Mouse (Mus musculus) CH12F3 (cell line): ENCODE results near the gene Gm30191.
"Not testable (repeated sequence)": the region's sequence is repeated elsewhere in the genome, so short reads cannot be mapped to it uniquely, and the experiment has no call there.

Source experiments
- in situ Hi-C: fragments of 300-500 bp; cut with MboI; formaldehyde crosslinking; loops from 2 replicates; pipeline ENCODE4 v1.14.3; 2020; ENCODE audit warnings: low sequenced_read_pairs

Gene Gm30191

DNA sequence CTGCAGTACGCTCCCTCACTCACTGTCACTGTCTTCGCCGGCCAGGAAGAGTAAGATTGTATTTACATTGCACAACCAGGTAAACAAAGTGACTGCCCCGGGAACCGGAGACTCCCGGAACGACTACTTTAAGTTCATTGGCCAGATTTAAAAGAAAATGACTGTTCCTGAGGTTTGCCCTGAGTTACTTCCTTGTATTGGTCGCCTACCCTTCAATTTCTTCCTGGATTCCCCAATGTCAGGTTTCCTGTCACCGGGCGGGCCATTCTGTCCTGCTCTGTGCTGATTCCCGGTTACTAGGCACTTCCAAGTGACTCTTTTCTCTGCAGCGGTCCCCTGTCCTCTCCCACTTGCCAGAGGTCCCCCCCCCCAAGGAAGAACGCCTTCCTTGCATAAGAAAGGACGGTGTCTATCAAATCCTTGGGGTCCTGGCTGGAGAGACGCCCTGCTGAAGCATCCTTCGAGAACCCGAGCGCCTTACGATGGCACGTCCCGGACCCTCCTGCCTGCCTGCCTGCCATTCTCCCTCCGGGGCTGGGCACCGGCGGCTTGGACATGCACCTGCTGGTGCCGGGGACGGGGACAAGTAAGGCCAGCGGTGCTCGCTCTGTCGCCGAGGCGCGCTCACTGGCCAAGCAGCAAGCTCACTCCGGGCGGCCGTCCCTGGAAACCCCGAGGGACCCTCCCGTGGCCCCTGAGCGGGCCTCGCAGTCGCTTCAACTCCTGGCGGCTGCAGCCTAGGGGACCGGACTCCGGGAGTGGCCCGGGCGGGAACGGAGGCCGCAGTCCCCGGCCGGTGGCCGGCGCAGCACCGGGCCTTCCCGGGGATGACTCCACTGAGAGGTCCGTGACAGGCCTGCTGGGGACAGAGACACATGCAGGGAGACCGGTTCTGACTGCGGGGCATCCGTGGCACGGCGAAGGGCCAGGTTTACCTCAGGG, 39.8 kb downstream of the Gm30191 start:
- in situ Hi-C loops, result no loop called here

DNA sequence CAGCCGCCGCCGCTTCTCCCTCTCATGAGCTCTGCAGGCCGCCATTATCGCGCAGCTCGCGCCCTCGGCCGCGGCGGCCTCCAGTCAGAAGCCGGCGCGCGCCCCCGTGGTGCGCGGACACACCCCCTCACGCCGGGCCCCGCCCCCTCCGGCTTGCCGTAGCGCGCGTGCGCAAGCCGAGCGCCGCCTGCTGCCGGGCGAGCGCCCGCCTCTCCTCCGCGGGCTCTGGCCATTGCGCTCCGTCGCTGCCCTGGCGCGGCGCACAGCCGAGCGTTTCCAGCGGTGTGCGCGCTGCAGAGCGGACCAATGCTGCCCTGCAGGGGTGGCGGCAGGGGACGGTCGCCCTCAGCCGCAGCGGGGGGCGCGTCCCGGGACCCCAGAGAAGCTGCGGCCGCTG, 40.4 kb downstream of the Gm30191 start:
- in situ Hi-C loops, result no loop called here

DNA sequence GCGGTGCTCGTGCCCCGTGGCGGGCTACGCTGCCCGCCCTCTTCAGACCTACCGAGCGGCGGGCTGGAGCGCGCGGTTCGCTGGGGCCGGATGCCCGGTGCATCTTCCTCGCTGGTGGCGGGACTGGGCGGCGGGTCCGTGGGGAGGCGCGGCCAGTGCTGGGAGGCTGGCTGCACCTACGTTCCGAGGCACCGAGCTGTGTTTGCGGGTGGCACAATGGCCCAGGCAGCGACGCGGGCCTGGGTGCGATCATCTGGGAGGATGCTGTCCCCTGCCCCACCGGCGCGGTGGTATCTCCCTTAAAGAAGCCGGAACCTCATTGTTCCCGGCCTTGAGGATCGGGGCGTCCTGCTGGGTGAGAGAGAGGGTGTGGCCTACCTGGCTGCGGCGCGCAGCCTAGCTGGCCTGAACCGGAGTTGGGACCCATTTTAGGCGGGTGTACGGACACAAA, 40.9 kb downstream of the Gm30191 start, which contains the start of gene Pdik1l:
Gene Pdik1l, minus strand, starts transcription at position 321 of the 451 bp plus-strand sequence.
- in situ Hi-C loops, result no loop called here

DNA sequence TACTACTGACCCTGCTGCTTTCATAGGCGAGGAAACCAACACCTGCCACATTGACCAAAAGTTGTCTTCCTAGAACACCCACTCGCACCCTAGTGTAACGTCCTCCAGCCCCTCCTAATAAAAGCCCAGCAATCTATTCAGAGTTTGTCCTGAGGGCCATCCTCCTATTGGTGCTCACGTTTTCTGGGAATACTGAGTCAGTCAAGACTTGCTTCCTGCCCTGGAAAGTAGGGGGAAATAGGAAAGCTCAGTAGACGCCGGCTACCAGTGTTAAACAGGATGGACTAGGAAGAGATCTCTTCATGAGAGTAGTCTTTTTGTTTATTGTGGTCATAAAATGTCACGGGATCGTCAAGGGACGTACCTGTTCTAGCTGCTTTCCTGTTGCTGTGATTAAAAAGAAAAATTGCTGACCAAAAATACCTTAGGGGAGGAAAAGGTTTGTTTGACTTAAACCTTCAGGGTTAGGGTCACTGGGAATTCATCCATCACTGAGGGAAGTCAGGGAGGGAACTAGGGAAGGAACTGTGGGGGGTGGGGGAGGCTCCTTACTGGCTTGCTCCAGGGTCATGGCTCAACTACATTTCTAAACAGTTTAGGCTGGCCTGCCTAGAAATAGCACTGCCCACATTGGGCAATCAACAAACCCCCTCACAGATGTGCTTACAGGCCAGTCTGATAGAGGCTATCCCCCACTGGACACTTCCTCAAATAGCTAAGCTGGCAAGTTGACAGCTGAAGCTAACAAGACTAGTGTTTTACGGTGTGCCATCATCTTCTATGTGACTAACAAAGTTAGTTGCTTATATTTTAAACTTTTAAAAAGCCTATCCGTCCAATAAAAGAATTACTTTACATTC, 41.9 kb downstream of the Gm30191 start:
- in situ Hi-C loops, result no loop called here

DNA sequence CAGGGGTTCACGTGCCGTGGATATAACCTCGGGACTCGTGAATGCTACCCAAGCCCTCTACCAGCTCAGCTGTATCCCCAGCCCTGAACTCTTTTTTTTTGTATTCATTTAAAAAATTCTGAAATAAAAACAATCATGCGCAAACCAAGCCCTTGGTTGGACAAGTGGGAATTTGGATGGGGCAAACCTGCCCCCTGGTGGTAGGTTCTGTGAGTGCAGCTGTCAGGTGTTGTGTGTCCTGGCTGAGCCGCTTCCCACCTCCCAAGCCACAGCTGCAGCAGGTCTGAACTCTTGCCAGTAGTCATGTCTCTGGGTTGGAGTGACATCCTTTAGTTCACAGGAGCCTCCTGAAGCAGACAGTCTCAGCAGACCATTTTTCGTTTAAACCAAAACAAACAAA, 45.3 kb downstream of the Gm30191 start:
- in situ Hi-C loops, result no loop called here

DNA sequence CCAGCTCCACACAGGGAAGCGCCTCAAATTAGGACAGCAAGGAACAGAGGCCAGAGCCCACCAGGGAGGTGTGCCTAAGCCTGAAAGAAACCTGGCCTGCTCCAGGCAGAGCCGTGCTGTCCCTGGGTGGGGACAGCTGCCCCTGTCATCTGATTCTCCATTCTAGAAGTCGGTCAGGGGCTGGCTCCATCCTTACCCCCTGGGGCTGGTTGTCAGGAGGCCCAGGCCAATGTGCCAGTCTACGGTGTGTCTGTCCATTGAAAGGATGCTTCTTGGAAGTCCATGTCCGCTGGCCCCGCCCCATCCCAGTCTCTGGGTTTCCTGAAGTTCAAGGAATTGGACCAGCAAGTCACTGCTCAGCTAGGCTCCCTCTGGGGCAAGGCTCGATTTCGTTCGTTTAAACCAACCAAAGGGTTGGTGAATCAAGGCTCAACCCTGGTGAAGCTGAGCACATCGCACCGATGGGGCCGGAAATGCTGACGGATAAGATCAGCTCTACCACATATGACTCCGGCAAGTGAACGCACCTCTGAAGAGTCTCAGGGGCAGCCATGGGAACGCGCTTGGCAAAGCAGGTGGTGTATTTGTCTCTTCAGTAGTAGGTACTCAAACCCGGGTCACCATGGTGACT, 46.4 kb downstream of the Gm30191 start:
- in situ Hi-C loops, result no loop called here

DNA sequence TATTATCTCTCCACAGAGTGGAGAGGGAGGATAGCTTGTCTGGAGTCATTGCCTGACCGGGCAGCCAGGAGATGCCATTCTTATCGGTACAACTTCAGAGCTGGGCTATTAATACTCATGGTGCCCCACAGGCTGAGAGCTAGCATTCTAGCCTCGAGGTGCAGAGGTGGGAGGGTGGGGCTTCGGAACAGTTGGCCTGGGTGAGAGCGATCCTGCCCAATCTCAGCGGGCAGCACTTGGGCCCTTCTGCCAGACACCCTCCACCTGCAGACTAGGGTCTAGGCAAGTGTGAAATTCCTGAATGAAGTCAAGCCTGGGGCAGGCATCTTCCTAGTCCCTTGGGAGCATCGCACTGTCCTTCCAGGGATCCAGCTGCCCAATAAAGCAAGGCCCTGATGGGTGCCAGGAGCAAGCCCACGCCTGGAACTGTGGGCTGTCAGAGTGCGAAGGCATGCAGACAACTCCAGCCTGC, 47.0 kb downstream of the Gm30191 start:
- in situ Hi-C loops, result no loop called here

DNA sequence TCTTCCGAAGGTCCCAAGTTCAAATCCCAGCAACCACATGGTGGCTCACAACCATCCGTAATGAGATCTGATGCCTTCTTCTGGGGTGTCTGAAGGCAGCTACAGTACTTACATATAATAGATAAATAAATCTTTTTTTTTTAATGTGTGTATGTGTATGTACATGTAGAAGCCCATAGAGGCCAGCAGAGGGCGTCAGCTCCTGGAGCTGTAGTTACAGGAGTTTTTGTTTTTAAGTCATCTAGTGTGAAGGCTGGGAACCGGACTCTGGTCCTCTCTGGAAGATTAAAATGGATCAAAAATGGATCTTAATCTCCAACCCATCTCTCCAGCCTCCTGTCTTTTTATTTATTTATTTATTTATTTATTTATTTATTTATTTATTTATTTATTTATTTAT, 49.4 kb downstream of the Gm30191 start:
- in situ Hi-C loops, result not testable (repeated sequence)

DNA sequence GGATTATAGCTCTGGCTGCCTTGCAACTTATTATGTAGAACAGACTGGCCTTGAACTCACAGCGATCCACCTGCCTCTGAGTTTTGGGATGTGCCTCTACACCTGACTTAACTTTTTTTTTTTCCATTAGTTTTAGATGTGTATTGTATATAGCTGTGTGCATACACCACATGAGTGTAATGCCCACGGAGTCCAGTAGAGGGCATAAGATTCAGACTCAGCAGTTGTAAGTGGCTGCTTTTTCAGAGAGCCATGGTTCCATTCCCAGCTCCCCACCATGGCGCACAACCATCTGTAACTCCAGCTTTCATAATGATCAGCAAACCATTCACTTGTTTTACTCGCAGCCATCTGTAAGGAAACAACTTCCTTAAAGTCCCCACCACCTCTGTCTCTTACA, 49.8 kb downstream of the Gm30191 start:
- in situ Hi-C loops, result no loop called here

DNA sequence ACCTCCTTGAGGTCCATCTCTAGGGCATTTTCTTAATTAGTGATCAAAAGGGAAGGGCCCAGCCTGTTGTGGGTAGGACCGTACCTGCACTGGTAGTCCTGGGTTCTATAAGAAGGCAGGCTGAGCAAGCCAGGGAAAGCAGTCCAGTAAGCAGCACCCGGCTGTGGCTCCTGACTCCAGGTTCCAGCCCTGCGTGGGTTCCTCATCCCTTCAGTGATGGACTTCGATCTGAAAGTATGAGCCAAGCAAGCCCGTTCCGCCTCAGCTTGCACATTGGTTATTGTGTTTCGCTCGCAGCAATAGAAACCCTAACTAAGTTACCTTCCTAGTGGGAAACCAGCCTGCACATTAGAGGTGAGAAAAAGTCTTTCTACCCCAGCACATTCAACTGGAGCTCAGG, 50.6 kb downstream of the Gm30191 start:
- in situ Hi-C loops, result no loop called here

DNA sequence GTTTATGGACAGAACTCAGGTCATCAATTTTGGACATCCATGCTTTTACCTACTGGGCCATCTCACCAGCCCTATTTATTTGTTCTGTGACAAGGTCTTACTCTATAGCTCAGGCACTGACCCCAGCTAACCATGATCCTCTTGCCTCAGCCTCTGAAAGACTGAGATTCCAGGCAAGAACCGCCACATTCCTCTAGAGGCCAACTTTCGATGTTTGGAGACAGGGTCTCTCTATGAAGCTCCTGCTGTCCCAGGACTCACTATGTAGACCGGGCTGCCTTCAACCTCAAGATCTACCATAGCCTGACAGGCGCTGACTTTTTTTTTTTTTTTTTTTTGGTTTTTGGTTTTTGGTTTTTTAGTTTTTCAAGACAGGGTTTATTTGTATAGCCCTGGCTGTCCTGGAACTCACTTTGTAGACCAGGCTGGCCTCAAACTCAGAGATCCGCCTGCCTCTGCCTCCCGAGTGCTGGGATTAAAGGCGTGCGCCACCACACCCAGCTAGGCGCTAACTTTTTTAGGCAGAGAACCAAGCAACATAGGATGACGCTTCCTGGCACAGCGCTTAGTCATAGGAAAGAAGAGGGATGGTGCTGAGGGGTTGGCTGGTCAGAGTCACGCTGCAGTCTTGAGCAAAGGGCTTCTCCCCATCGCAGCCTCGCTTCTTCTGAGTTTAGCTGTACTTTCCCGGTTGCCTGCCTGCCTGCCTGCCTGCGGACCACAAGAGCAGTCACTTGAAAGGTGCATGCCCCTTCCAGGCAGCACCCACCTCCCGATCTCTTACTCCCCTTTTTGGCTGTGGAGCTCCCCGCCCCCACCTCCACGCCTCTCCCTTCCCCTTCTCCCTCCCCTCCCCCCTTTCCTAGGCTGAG, 52.1 kb downstream of the Gm30191 start:
- in situ Hi-C loops, result no loop called here

DNA sequence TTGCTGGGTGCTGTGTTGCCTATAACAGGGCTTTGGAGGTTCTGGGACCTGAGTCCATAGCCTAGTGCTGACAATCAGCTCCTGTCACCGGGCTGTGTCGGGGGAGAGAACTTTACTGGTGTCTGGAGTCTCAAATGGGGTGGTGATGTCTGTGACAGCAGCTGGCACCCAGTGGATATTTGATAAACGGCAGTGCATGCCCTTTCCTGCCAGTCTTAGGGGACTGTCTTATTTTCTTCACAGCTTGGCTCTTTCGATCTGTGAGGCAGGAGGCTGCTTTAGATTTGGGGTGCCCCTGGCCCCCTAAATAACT, 52.7 kb downstream of the Gm30191 start:
- in situ Hi-C loops, result no loop called here
